Mouse (Mus musculus) ovary, adult 10 weeks (tissue): ENCODE measurements around the gene Tex26. TPM values are rescaled to one million over a fixed set of nuclear protein-coding genes. Genes with fewer than 3 reads are reported as not detected.

Experiments used
- polyA plus RNA-seq: library from polyadenylated mRNA; stranded (reverse); fragments of 350-450 nt; fragmentation: Illumina TruSeq; extraction: RNeasy Lipid Tissue Mini Kit (QIAGEN cat#74804); gene quantifications from one replicate; pipeline ENCODE4 v1.2.3, GENCODE M21; 2014

Tex26 gene
- 2.3 TPM for polyA plus RNA-seq

DNA sequence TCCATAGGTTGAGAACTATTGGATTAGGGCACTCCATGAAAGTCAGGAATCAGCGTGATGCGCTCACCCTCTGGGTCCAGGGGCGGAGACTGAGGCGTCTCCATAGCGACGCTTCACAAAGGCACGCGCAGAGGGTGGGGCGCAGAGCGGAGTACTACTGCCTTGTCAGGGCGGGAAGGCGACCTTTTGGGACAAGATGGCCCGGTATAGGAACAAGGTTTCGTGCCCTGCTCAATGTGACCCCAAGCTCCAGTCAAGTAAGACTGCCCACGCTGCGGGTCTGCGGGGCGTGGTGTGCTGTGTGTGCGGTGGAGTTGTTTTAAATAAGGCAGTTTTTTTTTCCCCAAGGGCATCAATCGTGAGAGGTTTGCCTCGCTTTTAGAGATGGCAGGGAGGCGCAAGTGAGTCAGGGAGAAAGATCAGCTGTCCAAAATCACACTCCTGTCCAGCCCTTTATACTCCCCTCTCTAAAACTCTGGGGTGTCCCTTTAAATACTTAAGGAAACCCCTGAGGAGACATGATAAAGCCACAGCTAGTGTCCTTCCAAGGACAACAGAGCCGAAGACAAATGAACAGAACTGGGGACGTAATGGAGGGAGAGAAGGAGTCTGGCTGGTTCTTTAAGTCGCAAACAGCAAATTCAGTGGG, at the start of gene Tex26:
Gene Tex26 (plus strand): TSS at position 130 of the 649 bp plus-strand sequence.

DNA sequence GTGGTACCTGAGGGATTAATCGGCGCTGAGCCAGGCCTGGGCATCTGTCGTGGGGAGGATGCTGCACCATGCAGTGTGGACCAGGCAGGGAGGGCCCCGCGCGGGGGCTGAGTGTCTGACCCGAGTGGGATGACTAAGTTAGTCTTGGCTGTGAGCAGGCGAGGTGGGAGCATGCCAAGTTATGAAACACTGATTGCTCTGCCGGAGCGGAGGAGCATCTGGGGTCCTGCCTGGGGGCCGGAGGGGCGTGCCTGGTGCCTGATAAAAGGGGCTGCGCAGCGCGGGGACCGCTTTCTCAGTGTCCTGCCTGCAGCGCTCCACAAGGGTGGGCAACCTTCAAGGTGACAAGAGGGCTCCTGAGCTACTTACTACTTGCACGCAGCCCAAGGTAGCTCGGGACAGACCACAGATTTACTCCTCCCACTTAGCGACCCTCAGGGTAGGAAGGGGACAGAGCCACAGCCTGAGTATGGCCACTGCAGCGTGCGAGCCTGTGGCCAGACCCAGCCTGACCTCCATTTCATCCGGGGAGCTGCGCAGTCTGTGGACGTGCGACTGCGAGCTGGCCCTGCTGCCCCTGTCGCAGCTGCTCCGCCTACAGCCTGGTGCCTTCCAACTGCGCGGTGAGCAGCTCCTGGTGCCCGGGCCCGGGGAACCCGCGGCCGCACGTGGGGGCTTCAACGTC, 27.8 kb upstream of the Tex26 start, which contains the start of gene Medag:
Gene Medag (plus strand): TSS at position 241 of the 685 bp plus-strand sequence.

Other genes starting within 250 kb of the Tex26 start
- 2.8 TPM for gene Alox5ap, start 174.9 kb upstream of the Tex26 start, polyA plus RNA-seq
- gene Medag, start 27.9 kb upstream of the Tex26 start, polyA plus RNA-seq: 13.2 TPM
- gene Wdr95, start 89.0 kb downstream of the Tex26 start, polyA plus RNA-seq: 1.1 TPM
- gene Hsph1, start 196.7 kb downstream of the Tex26 start, polyA plus RNA-seq: 322 TPM
- 36.1 TPM for gene B3glct, start 238.6 kb downstream of the Tex26 start, polyA plus RNA-seq